Mouse (Mus musculus): ENCODE measurements around the gene Pacsin2. TPM values are rescaled to one million over a fixed set of nuclear protein-coding genes. Genes with fewer than 3 reads are reported as not detected.
A peak's percentile ranks its signal among the peaks of the same experiment; 100 is the strongest.

The Pacsin2 gene
- polyA plus RNA-seq, 1 experiment from 2014 or later = 53.5 TPM

GRCm38 (mm10) chr15:83418685-83419084 lies 45.7 kb downstream of the Pacsin2 start:
- Histone ChIP-seq H3K4me3 (ENCODE audit: low read depth, low read length) (no peak overlapping the region), H3K9me3 (ENCODE audit: control insufficient read depth, low read depth, low read length) (no peaks in the 10 kb centered on the region), H3K4me2 (replicated peaks; ENCODE audit: low read depth, low read length) (no peak overlapping the region), H3K4me1 (ENCODE audit: control insufficient read depth, insufficient read depth, low read length) (peaks cover 7% of the 10 kb centered on the region; the same call in 1 of the 2 replicates), H3K36me3 (ENCODE audit: control insufficient read depth, insufficient read depth, low read length) (no peaks in the 10 kb centered on the region), H3K9ac (replicated peaks; ENCODE audit: low read depth, low read length) (no peak overlapping the region), H3K27ac (ENCODE audit: low read length) (no peak overlapping the region), H3K27me3 (ENCODE audit: control insufficient read depth, insufficient read depth, low read length) (no peaks in the 10 kb centered on the region)
- no peak for ATAC-seq (ENCODE audit: insufficient number of reproducible peaks, insufficient read depth, low FRiP score, low read depth)

- H3K4me1 ChIP-seq (ENCODE audit: control insufficient read depth, insufficient read depth, low read length) = peaks cover 7% of the 10 kb centered on the region; the same call in 1 of the 2 replicates
- no peaks in the 10 kb centered on the region for H3K27me3 ChIP-seq (ENCODE audit: control insufficient read depth, insufficient read depth, low read length)
- H3K9me3 ChIP-seq (ENCODE audit: control insufficient read depth, low read depth, low read length) = no peaks in the 10 kb centered on the region
- no peak overlapping the region for H3K27ac ChIP-seq (ENCODE audit: low read length)
- no peaks in the 10 kb centered on the region for H3K36me3 ChIP-seq (ENCODE audit: control insufficient read depth, insufficient read depth, low read length)
- H3K4me3 ChIP-seq (ENCODE audit: low read depth, low read length) = no peak overlapping the region
- H3K4me2 ChIP-seq (replicated peaks; ENCODE audit: low read depth, low read length) = no peak overlapping the region
- 89% methylated on average over 6 of the region's 6 CpGs for WGBS
- H3K9ac ChIP-seq (replicated peaks; ENCODE audit: low read depth, low read length) = no peak overlapping the region
- ATAC-seq (ENCODE audit: insufficient number of reproducible peaks, insufficient read depth, low FRiP score, low read depth) = no peak
Observed at GRCm38 (mm10) chr15:83417916-83418315, 46.5 kb downstream of the Pacsin2 start.

- Histone ChIP-seq H3K27ac (ENCODE audit: low read length) (no peak overlapping the region), H3K4me3 (ENCODE audit: low read depth, low read length) (no peak overlapping the region), H3K9me3 (ENCODE audit: control insufficient read depth, low read depth, low read length) (no peaks in the 10 kb centered on the region), H3K36me3 (ENCODE audit: control insufficient read depth, insufficient read depth, low read length) (no peaks in the 10 kb centered on the region), H3K27me3 (ENCODE audit: control insufficient read depth, insufficient read depth, low read length) (no peaks in the 10 kb centered on the region), H3K4me1 (ENCODE audit: control insufficient read depth, insufficient read depth, low read length) (peaks cover 7% of the 10 kb centered on the region; the same call in 1 of the 2 replicates), H3K4me2 (replicated peaks; ENCODE audit: low read depth, low read length) (no peak overlapping the region), H3K9ac (replicated peaks; ENCODE audit: low read depth, low read length) (no peak overlapping the region)
- WGBS = 69% methylated on average over 7 of the region's 7 CpGs
- ATAC-seq (ENCODE audit: insufficient number of reproducible peaks, insufficient read depth, low FRiP score, low read depth) = no peak
Observed at GRCm38 (mm10) chr15:83417407-83417806, 47.0 kb downstream of the Pacsin2 start.

GRCm38 (mm10) chr15:83415391-83415790 lies 49.0 kb downstream of the Pacsin2 start:
- Histone ChIP-seq H3K9me3 (ENCODE audit: control insufficient read depth, low read depth, low read length) (no peaks in the 10 kb centered on the region), H3K27me3 (ENCODE audit: control insufficient read depth, insufficient read depth, low read length) (no peaks in the 10 kb centered on the region), H3K4me1 (ENCODE audit: control insufficient read depth, insufficient read depth, low read length) (peaks cover 7% of the 10 kb centered on the region; the same call in 1 of the 2 replicates), H3K4me3 (ENCODE audit: low read depth, low read length) (no peak overlapping the region), H3K27ac (ENCODE audit: low read length) (no peak overlapping the region), H3K4me2 (replicated peaks; ENCODE audit: low read depth, low read length) (no peak overlapping the region), H3K36me3 (ENCODE audit: control insufficient read depth, insufficient read depth, low read length) (no peaks in the 10 kb centered on the region), H3K9ac (replicated peaks; ENCODE audit: low read depth, low read length) (no peak overlapping the region)
- 76% methylated on average over 6 of the region's 6 CpGs for WGBS
- no peak for ATAC-seq (ENCODE audit: insufficient number of reproducible peaks, insufficient read depth, low FRiP score, low read depth)

GRCm38 (mm10) chr15:83411616-83412015 lies 52.8 kb downstream of the Pacsin2 start:
- 73% methylated on average over 4 of the region's 4 CpGs for WGBS
- ATAC-seq (ENCODE audit: insufficient number of reproducible peaks, insufficient read depth, low FRiP score, low read depth) = peak; percentile 69; the same call in 1 of the 2 replicates
- H3K4me2 ChIP-seq (replicated peaks; ENCODE audit: low read depth, low read length) = no peak overlapping the region
- no peaks in the 10 kb centered on the region for H3K27me3 ChIP-seq (ENCODE audit: control insufficient read depth, insufficient read depth, low read length)
- H3K9ac ChIP-seq (replicated peaks; ENCODE audit: low read depth, low read length) = no peak overlapping the region
- no peaks in the 10 kb centered on the region for H3K9me3 ChIP-seq (ENCODE audit: control insufficient read depth, low read depth, low read length)
- no peak overlapping the region for H3K27ac ChIP-seq (ENCODE audit: low read length)
- H3K4me1 ChIP-seq (ENCODE audit: control insufficient read depth, insufficient read depth, low read length) = peaks cover 16% of the 10 kb centered on the region; the same call in 1 of the 2 replicates
- no peak overlapping the region for H3K4me3 ChIP-seq (ENCODE audit: low read depth, low read length)
- no peaks in the 10 kb centered on the region for H3K36me3 ChIP-seq (ENCODE audit: control insufficient read depth, insufficient read depth, low read length)

- no peaks in the 10 kb centered on the region for H3K36me3 ChIP-seq (ENCODE audit: control insufficient read depth, insufficient read depth, low read length)
- H3K9ac ChIP-seq (replicated peaks; ENCODE audit: low read depth, low read length) = no peak overlapping the region
- H3K27me3 ChIP-seq (ENCODE audit: control insufficient read depth, insufficient read depth, low read length) = no peaks in the 10 kb centered on the region
- no peaks in the 10 kb centered on the region for H3K9me3 ChIP-seq (ENCODE audit: control insufficient read depth, low read depth, low read length)
- ATAC-seq (ENCODE audit: insufficient number of reproducible peaks, insufficient read depth, low FRiP score, low read depth) = no peak
- H3K27ac ChIP-seq (ENCODE audit: low read length) = no peak overlapping the region
- H3K4me1 ChIP-seq (ENCODE audit: control insufficient read depth, insufficient read depth, low read length) = peaks cover 16% of the 10 kb centered on the region; the same call in 1 of the 2 replicates
- WGBS = 79% methylated on average over 4 of the region's 4 CpGs
- no peak overlapping the region for H3K4me3 ChIP-seq (ENCODE audit: low read depth, low read length)
- no peak overlapping the region for H3K4me2 ChIP-seq (replicated peaks; ENCODE audit: low read depth, low read length)
Observed at GRCm38 (mm10) chr15:83410735-83411134, 53.7 kb downstream of the Pacsin2 start.

GRCm38 (mm10) chr15:83410270-83410669 lies 54.1 kb downstream of the Pacsin2 start:
- no peak for ATAC-seq (ENCODE audit: insufficient number of reproducible peaks, insufficient read depth, low FRiP score, low read depth)
- Histone ChIP-seq H3K9ac (replicated peaks; ENCODE audit: low read depth, low read length) (no peak overlapping the region), H3K4me2 (replicated peaks; ENCODE audit: low read depth, low read length) (no peak overlapping the region), H3K27me3 (ENCODE audit: control insufficient read depth, insufficient read depth, low read length) (no peaks in the 10 kb centered on the region), H3K4me1 (ENCODE audit: control insufficient read depth, insufficient read depth, low read length) (peaks cover 16% of the 10 kb centered on the region; the same call in 1 of the 2 replicates), H3K4me3 (ENCODE audit: low read depth, low read length) (no peak overlapping the region), H3K36me3 (ENCODE audit: control insufficient read depth, insufficient read depth, low read length) (no peaks in the 10 kb centered on the region), H3K27ac (ENCODE audit: low read length) (no peak overlapping the region), H3K9me3 (ENCODE audit: control insufficient read depth, low read depth, low read length) (no peaks in the 10 kb centered on the region)
- WGBS = 39% methylated on average over 6 of the region's 6 CpGs

GRCm38 (mm10) chr15:83408692-83409442 lies 55.5 kb downstream of the Pacsin2 start:
- no peaks in the 10 kb centered on the region for H3K9me3 ChIP-seq (ENCODE audit: control insufficient read depth, low read depth, low read length)
- H3K36me3 ChIP-seq (ENCODE audit: control insufficient read depth, insufficient read depth, low read length) = no peaks in the 10 kb centered on the region
- 67% methylated on average over 8 of the region's 8 CpGs for WGBS
- no peak overlapping the region for H3K4me2 ChIP-seq (replicated peaks; ENCODE audit: low read depth, low read length)
- ATAC-seq (ENCODE audit: insufficient number of reproducible peaks, insufficient read depth, low FRiP score, low read depth) = no peak
- H3K4me3 ChIP-seq (ENCODE audit: low read depth, low read length) = no peak overlapping the region
- H3K9ac ChIP-seq (replicated peaks; ENCODE audit: low read depth, low read length) = no peak overlapping the region
- peaks cover 16% of the 10 kb centered on the region; the same call in 1 of the 2 replicates for H3K4me1 ChIP-seq (ENCODE audit: control insufficient read depth, insufficient read depth, low read length)
- H3K27me3 ChIP-seq (ENCODE audit: control insufficient read depth, insufficient read depth, low read length) = no peaks in the 10 kb centered on the region
- H3K27ac ChIP-seq (ENCODE audit: low read length) = no peak overlapping the region
